Mouse (Mus musculus) left cerebral cortex, postnatal 4 days (tissue): ENCODE measurements at regions not wholly inside any gene's neighbourhood (a gene's known extent, or its start where the extent isn't known, plus 50 kb on each side); places are given as distances from the start of the nearest gene placed in this dataset. TPM values are rescaled to one million over a fixed set of nuclear protein-coding genes. Genes with fewer than 3 reads are reported as not detected.
"Not testable (repeated sequence)": the region's sequence is repeated elsewhere in the genome, so short reads cannot be mapped to it uniquely, and the experiment has no call there.

Experiments used
- DNase-seq: peaks from one replicate; pipeline ENCODE4 v3.0.0-alpha.2; 2022
- intact Hi-C: fragments of 180-260 bp; cut with DNase I; formaldehyde crosslinking; loops from one replicate; pipeline ENCODE4 v1.15.1; 2025
- microRNA-seq: library from miRNA; unstranded; fragments of <30 nt; microRNA quantifications from one replicate; pipeline ENCODE4 v1.2.0, GENCODE M21; 2022

GRCm38 (mm10) chr19:35258634-35259033 is 336.5 kb downstream of the Kif20b start:
- DNase-seq, intact Hi-C loops: not testable (repeated sequence)

GRCm38 (mm10) chr19:35263101-35263500 is 340.9 kb downstream of the Kif20b start:
- intact Hi-C loops = no loop called here
- no peak for DNase-seq

GRCm38 (mm10) chr19:35278395-35278794 is 356.2 kb downstream of the Kif20b start:
- intact Hi-C loops = no loop called here
- no peak for DNase-seq

GRCm38 (mm10) chr19:35282775-35283447 is 360.8 kb downstream of the Kif20b start:
- intact Hi-C loops = no loop called here
- no peak for DNase-seq

GRCm38 (mm10) chr19:35298846-35299245 is 376.7 kb downstream of the Kif20b start:
- intact Hi-C loops = no loop called here
- DNase-seq = no peak

GRCm38 (mm10) chr19:35302723-35303270 is 380.6 kb downstream of the Kif20b start:
- intact Hi-C loops = no loop called here

More at GRCm38 (mm10) chr19:35302723-35303270, 380.6 kb downstream of the Kif20b start:
- no peak for DNase-seq

Small RNA genes lying in the stretch of these regions (microRNA-seq; reads per million reads assigned to microRNA genes)
- gene Gm23075 = not detected
